In genomic region chr9:83905820-83906219, GRCm38 (mm10) we compare ENCODE assay signal across 13 mouse cellular contexts. TPM values are rescaled to one million over a fixed set of nuclear protein-coding genes. Genes with fewer than 3 reads are reported as not detected.
DNase-seq lines count a peak whose midpoint lies in the region; ATAC-seq and TF ChIP-seq lines count a peak whose summit lies in the region.
"Had no signal": no experiment of that assay in that cellular context is flagged by ENCODE, and none has a peak within 500 bp of the region (broad histone marks: within the 10 kb centered on the region; RNA-seq: fewer than 3 reads in every experiment).

No protein-coding gene starts in this region.

- no peak overlapping the region for H3K4me2 ChIP-seq in intestine, postnatal 0 days (replicated peaks; ENCODE audit: low read depth)
- no peak overlapping the region for H3K4me2 ChIP-seq in intestine, embryonic 16.5 days (ENCODE audit: low read depth, low read length)
- no peak overlapping the region for H3K4me2 ChIP-seq in forebrain, postnatal 0 days (ENCODE audit: low read depth)
- H3K4me2 ChIP-seq: hindbrain, embryonic 15.5 days; midbrain, embryonic 12.5 days had no signal

- no peaks in the 10 kb centered on the region for H3K27me3 ChIP-seq in intestine, postnatal 0 days (replicated peaks; ENCODE audit: control insufficient read depth, insufficient read depth, low read length)
- no peaks in the 10 kb centered on the region for H3K27me3 ChIP-seq in intestine, embryonic 16.5 days (replicated peaks; ENCODE audit: control insufficient read depth, insufficient read depth, low read length)
- no peaks in the 10 kb centered on the region for H3K27me3 ChIP-seq in E14TG2a.4 (ENCODE audit: insufficient read depth, low read length)
- H3K27me3 ChIP-seq in forebrain, postnatal 0 days (ENCODE audit: insufficient read depth, low read length), result no peaks in the 10 kb centered on the region
- H3K27me3 ChIP-seq: hindbrain, embryonic 15.5 days; midbrain, embryonic 12.5 days had no signal

- no peaks in the 10 kb centered on the region for H3K36me3 ChIP-seq in intestine, postnatal 0 days (ENCODE audit: control insufficient read depth, insufficient read depth)
- no peaks in the 10 kb centered on the region for H3K36me3 ChIP-seq in intestine, embryonic 16.5 days (ENCODE audit: control insufficient read depth, insufficient read depth, low read length)
- H3K36me3 ChIP-seq in E14TG2a.4 (ENCODE audit: insufficient read depth, low read length), result no peaks in the 10 kb centered on the region
- no peaks in the 10 kb centered on the region for H3K36me3 ChIP-seq in forebrain, postnatal 0 days (ENCODE audit: insufficient read depth)
- H3K36me3 ChIP-seq: hindbrain, embryonic 15.5 days; midbrain, embryonic 12.5 days had no signal

- H3K4me3 ChIP-seq in intestine, postnatal 0 days (ENCODE audit: low read depth, low read length), result no peak overlapping the region
- no peak overlapping the region for H3K4me3 ChIP-seq in intestine, embryonic 16.5 days (ENCODE audit: low read length)
- no peak overlapping the region for H3K4me3 ChIP-seq in E14TG2a.4 (replicated peaks; ENCODE audit: low read length)
- no peak overlapping the region for H3K4me3 ChIP-seq in forebrain, postnatal 0 days (ENCODE audit: low read depth, low read length)
- H3K4me3 ChIP-seq: hindbrain, embryonic 15.5 days; midbrain, embryonic 12.5 days had no signal

- no peaks in the 10 kb centered on the region for H3K4me1 ChIP-seq in intestine, postnatal 0 days (replicated peaks; ENCODE audit: control insufficient read depth, insufficient read depth, low read length)
- no peaks in the 10 kb centered on the region for H3K4me1 ChIP-seq in intestine, embryonic 16.5 days (ENCODE audit: control insufficient read depth, insufficient read depth, low read length)
- H3K4me1 ChIP-seq in E14TG2a.4 (replicated peaks; ENCODE audit: low read depth, low read length), result no peaks in the 10 kb centered on the region
- no peaks in the 10 kb centered on the region for H3K4me1 ChIP-seq in forebrain, postnatal 0 days (ENCODE audit: insufficient read depth)
- H3K4me1 ChIP-seq: hindbrain, embryonic 15.5 days; midbrain, embryonic 12.5 days had no signal

- peak; percentile 33 for TF ChIP-seq CTCF in intestine, postnatal 0 days (IDR thresholded peaks at IDR 0.05; ENCODE audit: low read depth)
- 0 out of 2 replicates have a peak, but pooled peaks have one; percentile 17 for TF ChIP-seq CTCF in E14TG2a.4 (conservative IDR thresholded peaks at IDR 0.05; ENCODE audit: low read length)
- no peak for TF ChIP-seq CTCF in forebrain, postnatal 0 days (IDR thresholded peaks at IDR 0.05; ENCODE audit: low read depth)

- WGBS in intestine, postnatal 0 days, result 61% methylated on average over 4 of the region's 4 CpGs
- 66% methylated on average over 4 of the region's 4 CpGs for WGBS in intestine, embryonic 16.5 days
- 73% methylated on average over 4 of the region's 4 CpGs for WGBS in forebrain, postnatal 0 days

- H3K9me3 ChIP-seq in intestine, postnatal 0 days (ENCODE audit: control insufficient read depth), result no peaks in the 10 kb centered on the region
- no peaks in the 10 kb centered on the region for H3K9me3 ChIP-seq in intestine, embryonic 16.5 days (ENCODE audit: control insufficient read depth, low read length)
- peaks cover under 1% of the 10 kb centered on the region; the same call in 1 of the 2 replicates for H3K9me3 ChIP-seq in E14TG2a.4 (ENCODE audit: low read length)
- no peaks in the 10 kb centered on the region for H3K9me3 ChIP-seq in forebrain, postnatal 0 days (ENCODE audit: low read length)
- H3K9me3 ChIP-seq: hindbrain, embryonic 15.5 days; midbrain, embryonic 12.5 days had no signal

- no peak for ATAC-seq in intestine, postnatal 0 days
- ATAC-seq in intestine, embryonic 16.5 days, result no peak
- peak; percentile 70 for ATAC-seq in inflammation-experienced regulatory T-cells, adult 6 months
- no peak for ATAC-seq in forebrain, postnatal 0 days
- no peak for ATAC-seq in monocyte, adult 5-6 weeks (replicated peaks; ENCODE audit: insufficient number of reproducible peaks, low FRiP score, low TSS enrichment, poor library complexity, severe bottlenecking)

- H3K9ac ChIP-seq in intestine, postnatal 0 days (ENCODE audit: low read depth, low read length), result no peak overlapping the region
- no peak overlapping the region for H3K9ac ChIP-seq in intestine, embryonic 16.5 days (ENCODE audit: low read depth, low read length)
- no peak overlapping the region for H3K9ac ChIP-seq in forebrain, postnatal 0 days
- H3K9ac ChIP-seq: hindbrain, embryonic 15.5 days; midbrain, embryonic 12.5 days had no signal

- peak; percentile 64 for DNase-seq in 416B (ENCODE audit: low read depth)
- no peak for DNase-seq in cerebellum, postnatal 25 days
- no peak for DNase-seq in forebrain, postnatal 0 days
- DNase-seq: kidney, postnatal 36 days; lung, adult 18-20 months; right cerebral cortex, postnatal 4 days had no signal

- H3K27ac ChIP-seq in intestine, postnatal 0 days (ENCODE audit: low read depth, low read length), result no peak overlapping the region
- no peak overlapping the region for H3K27ac ChIP-seq in intestine, embryonic 16.5 days (ENCODE audit: low read length)
- H3K27ac ChIP-seq in forebrain, postnatal 0 days (ENCODE audit: low read depth, low read length), result no peak overlapping the region
- H3K27ac ChIP-seq: hindbrain, embryonic 15.5 days; midbrain, embryonic 12.5 days had no signal

RNA-seq across cellular contexts. Expression of gene Bckdhb, which starts 19.1 kb away (rescaled TPM):
- polyA plus RNA-seq in intestine, postnatal 0 days (2015; fragmentation: Nextera tagmentation; extraction: Ambion mirVana), result 6.2 and 7.4 TPM in 2 replicates
- polyA plus RNA-seq in intestine, embryonic 16.5 days (2015; fragmentation: Nextera tagmentation; extraction: Ambion mirVana), result 25.9 and 30.7 TPM in 2 replicates
- 10 to 100 TPM in 2 of 3 experiments, 1 to 10 TPM in 1; 4.4 to 18.7 (median 12.6) TPM for polyA plus RNA-seq in inflammation-experienced regulatory T-cells, adult 6 months (2017; shearing (Covaris generic))
- total RNA-seq in forebrain, postnatal 0 days (2014; rRNA removed), result 14.2 and 18.3 TPM in 2 replicates
- 33.5 and 34.8 TPM in 2 replicates for polyA plus RNA-seq in forebrain, postnatal 0 days (2015; fragmentation: Nextera tagmentation; extraction: Ambion mirVana)
- 3.7 to 12.0 TPM (median 11.7 TPM) in 3 replicates for total RNA-seq in monocyte, adult 5-6 weeks (2017)
